In genomic region chr15:41165534-41165933, GRCm38 (mm10) we compare ENCODE assay signal across 12 mouse cellular contexts.
"Had no signal": no experiment of that assay in that cellular context is flagged by ENCODE, and none has a peak within 500 bp of the region (broad histone marks: within the 10 kb centered on the region; RNA-seq: fewer than 3 reads in every experiment).

No protein-coding gene starts in this region.

- H3K4me3 ChIP-seq: intestine, embryonic 15.5 days; left cerebral cortex, adult 2 months; limb, embryonic 10.5 days; liver, embryonic 13.5 days; lung, embryonic 15.5 days; midbrain, embryonic 13.5 days; stomach, embryonic 15.5 days had no signal

- H3K4me2 ChIP-seq: intestine, embryonic 15.5 days; liver, embryonic 13.5 days; lung, embryonic 15.5 days; midbrain, embryonic 13.5 days; stomach, embryonic 15.5 days had no signal

- H3K9me3 ChIP-seq: intestine, embryonic 15.5 days; limb, embryonic 10.5 days; liver, embryonic 13.5 days; lung, embryonic 15.5 days; midbrain, embryonic 13.5 days; stomach, embryonic 15.5 days had no signal

- H3K9ac ChIP-seq: intestine, embryonic 15.5 days; liver, embryonic 13.5 days; liver, postnatal 0 days; lung, embryonic 15.5 days; midbrain, embryonic 13.5 days; stomach, embryonic 15.5 days had no signal

- H3K36me3 ChIP-seq: intestine, embryonic 15.5 days; limb, embryonic 10.5 days; liver, embryonic 13.5 days; lung, embryonic 15.5 days; midbrain, embryonic 13.5 days; stomach, embryonic 15.5 days had no signal

- H3K4me1 ChIP-seq: intestine, embryonic 15.5 days; liver, embryonic 13.5 days; stomach, embryonic 15.5 days had no signal

- H3K27me3 ChIP-seq: intestine, embryonic 15.5 days; liver, embryonic 13.5 days; lung, embryonic 15.5 days; midbrain, embryonic 13.5 days; stomach, embryonic 15.5 days had no signal

- DNase-seq: liver, embryonic 13.5 days; liver, postnatal 0 days; lung, postnatal 14 days; right cerebral cortex, postnatal 14 days; thymus, adult 2 months; thymus, postnatal 25 days had no signal

- H3K27ac ChIP-seq: intestine, embryonic 15.5 days; left cerebral cortex, adult 2 months; limb, embryonic 10.5 days; liver, embryonic 13.5 days; lung, embryonic 15.5 days; midbrain, embryonic 13.5 days; stomach, embryonic 15.5 days had no signal

- ATAC-seq: intestine, embryonic 15.5 days; liver, postnatal 0 days; midbrain, embryonic 13.5 days had no signal
